In the genomic region with DNA sequence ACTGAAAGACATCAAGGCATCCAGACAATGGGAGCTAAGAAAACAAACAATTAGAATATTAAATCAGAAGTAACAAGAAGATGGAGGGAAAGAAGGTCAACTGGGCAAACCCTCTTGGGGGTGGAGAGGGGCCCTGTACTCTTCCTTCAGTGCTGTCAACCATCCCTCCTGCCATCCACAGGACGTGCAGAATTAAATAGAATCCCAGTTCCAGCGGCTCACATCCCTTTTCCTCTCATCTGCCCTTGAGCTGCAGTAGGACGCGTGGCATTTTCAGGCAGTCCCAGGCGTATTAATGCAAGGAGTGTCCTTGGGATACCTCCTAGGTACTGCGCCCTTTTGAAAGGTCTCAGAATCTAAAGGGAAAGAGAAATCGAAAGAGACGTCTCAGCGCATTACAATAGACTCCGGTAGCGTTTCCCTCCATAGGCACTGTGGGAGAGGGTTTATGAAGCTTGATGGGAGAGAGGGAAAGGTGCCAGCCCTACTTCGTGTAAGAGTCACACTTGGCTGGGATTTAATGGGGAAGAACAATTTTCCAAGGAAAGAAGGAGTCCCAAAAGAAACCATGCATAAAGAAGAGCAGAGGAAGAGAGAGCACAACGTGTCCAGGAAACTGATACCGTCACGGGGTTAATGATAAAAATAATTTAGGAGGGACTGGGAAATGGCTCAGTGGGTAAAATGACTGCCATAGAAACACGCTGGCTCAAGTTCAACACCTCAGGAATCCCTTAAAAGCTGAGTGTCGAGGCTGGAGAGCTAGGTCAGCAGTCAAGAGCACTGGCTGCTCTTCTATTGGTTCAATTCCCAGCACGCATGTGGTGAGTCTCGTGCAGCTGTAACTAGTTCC, we compare ENCODE assay signal across 8 mouse cellular contexts.
A peak's percentile ranks its signal among the peaks of the same experiment; 100 is the strongest.
DNase-seq lines count a peak whose midpoint lies in the region; ATAC-seq lines count a peak whose summit lies in the region.

No protein-coding gene starts in this region.

- peaks cover 18% of the 10 kb centered on the region for H3K4me1 ChIP-seq in embryonic facial prominence, embryonic 15.5 days
- peaks cover 10% of the 10 kb centered on the region; the same call in 1 of the 2 replicates for H3K4me1 ChIP-seq in intestine, embryonic 16.5 days (ENCODE audit: control insufficient read depth, insufficient read depth, low read length)
- H3K4me1 ChIP-seq in midbrain, embryonic 10.5 days: peaks cover 58% of the 10 kb centered on the region

- no peak overlapping the region for H3K27ac ChIP-seq in embryonic facial prominence, embryonic 15.5 days (replicated peaks)
- H3K27ac ChIP-seq in intestine, embryonic 16.5 days (ENCODE audit: low read length): no peak overlapping the region
- H3K27ac ChIP-seq in midbrain, embryonic 10.5 days (replicated peaks): peak overlapping the region; percentile 91

- 46% methylated on average over 19 of the region's 19 CpGs for WGBS in embryonic facial prominence, embryonic 15.5 days
- 56% methylated on average over 19 of the region's 19 CpGs for WGBS in intestine, embryonic 16.5 days
- 24% methylated on average over 19 of the region's 19 CpGs for WGBS in midbrain, embryonic 10.5 days

- H3K9me3 ChIP-seq in embryonic facial prominence, embryonic 15.5 days (replicated peaks): no peaks in the 10 kb centered on the region
- no peaks in the 10 kb centered on the region for H3K9me3 ChIP-seq in intestine, embryonic 16.5 days (ENCODE audit: control insufficient read depth, low read length)
- H3K9me3 ChIP-seq in midbrain, embryonic 10.5 days (replicated peaks): no peaks in the 10 kb centered on the region

- no peak for ATAC-seq in embryonic facial prominence, embryonic 15.5 days (ENCODE audit: insufficient number of reproducible peaks, low FRiP score, low TSS enrichment, low read depth)
- ATAC-seq in intestine, embryonic 16.5 days: no peak

- no peaks in the 10 kb centered on the region for H3K36me3 ChIP-seq in embryonic facial prominence, embryonic 15.5 days
- no peaks in the 10 kb centered on the region for H3K36me3 ChIP-seq in intestine, embryonic 16.5 days (ENCODE audit: control insufficient read depth, insufficient read depth, low read length)
- H3K36me3 ChIP-seq in midbrain, embryonic 10.5 days: no peaks in the 10 kb centered on the region

- intact Hi-C loops in left cerebral cortex, postnatal 4 days (cut with DNase I): no loop called here

- peak; percentile 17 for DNase-seq in left cerebral cortex, postnatal 4 days
- DNase-seq in left cerebral cortex, adult 11 months (ENCODE audit: low spot score): no peak
- peak; percentile 32 for DNase-seq in midbrain, embryonic 10.5 days (ENCODE audit: low spot score)
- DNase-seq in right cerebral cortex, postnatal 4 days: no peak
- DNase-seq in c-Kit-positive CD71-positive TER-119-positive erythroid progenitor cells, embryonic 14.5 days (ENCODE audit: low spot score): no peak
- no peak for DNase-seq in spleen, postnatal 4 days (ENCODE audit: low spot score in 2 of 2)

- H3K9ac ChIP-seq in embryonic facial prominence, embryonic 15.5 days: no peak overlapping the region
- H3K9ac ChIP-seq in intestine, embryonic 16.5 days (ENCODE audit: low read depth, low read length): no peak overlapping the region

- H3K4me3 ChIP-seq in embryonic facial prominence, embryonic 15.5 days (replicated peaks): peak overlapping the region; percentile 12; the same call in 1 of the 2 replicates
- H3K4me3 ChIP-seq in intestine, embryonic 16.5 days (ENCODE audit: low read length): no peak overlapping the region
- peak overlapping the region; percentile 36 for H3K4me3 ChIP-seq in midbrain, embryonic 10.5 days

- no peaks in the 10 kb centered on the region for H3K27me3 ChIP-seq in embryonic facial prominence, embryonic 15.5 days
- H3K27me3 ChIP-seq in intestine, embryonic 16.5 days (replicated peaks; ENCODE audit: control insufficient read depth, insufficient read depth, low read length): no peaks in the 10 kb centered on the region
- no peaks in the 10 kb centered on the region for H3K27me3 ChIP-seq in midbrain, embryonic 10.5 days (ENCODE audit: low read depth, poor library complexity, severe bottlenecking)

- peak overlapping the region; percentile 13 for H3K4me2 ChIP-seq in embryonic facial prominence, embryonic 15.5 days (replicated peaks)
- peak overlapping the region; percentile 24; the same call in 1 of the 2 replicates for H3K4me2 ChIP-seq in intestine, embryonic 16.5 days (ENCODE audit: low read depth, low read length)

Comparison
In these comparisons a context has a peak if more than half of its experiments do, and no peak if none do; other contexts are left out.
1. DNase-seq: peak in left cerebral cortex, postnatal 4 days (single experiment) and midbrain, embryonic 10.5 days (single experiment); none in left cerebral cortex, adult 11 months (single experiment), right cerebral cortex, postnatal 4 days (single experiment), c-Kit-positive CD71-positive TER-119-positive erythroid progenitor cells, embryonic 14.5 days (single experiment) and spleen, postnatal 4 days (0 of 2).